Mouse (Mus musculus) kidney, embryonic 14.5 days (tissue): ENCODE data around the gene Ppp2r5c. TPM values are rescaled to one million over a fixed set of nuclear protein-coding genes. Genes with fewer than 3 reads are reported as not detected.

Experiments used
- ATAC-seq: fragments of 200-750 bp; cut with Nextera tagmentation; 2 replicates; pipeline ENCODE4 v1.8.0; 2017; ENCODE audit warnings: moderate number of reproducible peaks, mild to moderate bottlenecking, moderate TSS enrichment, moderate library complexity; ENCODE audit not compliant: low FRiP score, low TSS enrichment
- H3K27ac ChIP-seq: fragments of 300-500 bp; sonication (generic); 2 replicates; pipeline ENCODE4 v1.5.1; 2014; ENCODE audit warnings: low read depth, mild to moderate bottlenecking, low read length, moderate library complexity, mixed read lengths
- H3K27me3 ChIP-seq: fragments of 300-500 bp; sonication (generic); 2 replicates; pipeline ENCODE4 v1.6.1; 2014; ENCODE audit warnings: mild to moderate bottlenecking, low read length; ENCODE audit not compliant: control insufficient read depth, insufficient read depth
- H3K36me3 ChIP-seq: fragments of 300-500 bp; sonication (generic); 2 replicates; pipeline ENCODE4 v1.6.1; 2014; ENCODE audit warnings: low read length, mixed read lengths; ENCODE audit not compliant: control insufficient read depth, insufficient read depth
- H3K4me1 ChIP-seq: fragments of 300-500 bp; sonication (generic); 2 replicates; pipeline ENCODE4 v1.6.1; 2014; ENCODE audit warnings: low read length, mixed read lengths; ENCODE audit not compliant: control insufficient read depth, insufficient read depth
- H3K4me2 ChIP-seq: fragments of 300-500 bp; sonication (generic); replicated peaks from 2 replicates; pipeline ENCODE4 v1.6.1; 2014; ENCODE audit warnings: low read depth, mild to moderate bottlenecking, low read length
- H3K4me3 ChIP-seq: fragments of 300-500 bp; sonication (generic); 2 replicates; pipeline ENCODE4 v1.5.1; 2014; ENCODE audit warnings: mild to moderate bottlenecking, low read length
- H3K9ac ChIP-seq: fragments of 300-500 bp; sonication (generic); 2 replicates; pipeline ENCODE4 v1.6.1; 2014; ENCODE audit warnings: low read depth, mild to moderate bottlenecking, low read length, moderate library complexity
- H3K9me3 ChIP-seq: fragments of 300-500 bp; sonication (generic); 2 replicates; pipeline ENCODE4 v1.6.1; 2016; ENCODE audit warnings: low read length; ENCODE audit not compliant: control insufficient read depth
- WGBS: fragments of 180-500 bp; shearing (Covaris S2); extraction: QIAGEN DNeasy Blood & Tissue Kit; methylation state at CpG from one replicate; pipeline ENCODE4 v1.1.7; 2014; 5-methylcytosine and 5-hydroxymethylcytosine counted together
- polyA plus RNA-seq: library from polyadenylated mRNA; unstranded; fragments of >200 nt; fragmentation: Nextera tagmentation; extraction: Ambion mirVana; gene quantifications from 2 replicates; pipeline ENCODE4 v1.2.1, GENCODE M21; 2014

The Ppp2r5c gene
- polyA plus RNA-seq, 1 experiment from 2014 or later = 160 TPM

GRCm38 (mm10) chr12:110418735-110419350 is 28.1 kb upstream of the Ppp2r5c start:
- no peaks in the 10 kb centered on the region for H3K36me3 ChIP-seq
- no peaks in the 10 kb centered on the region for H3K9me3 ChIP-seq
- ATAC-seq = peak; percentile 54; the same call in 1 of the 2 replicates
- H3K27ac ChIP-seq = no peak overlapping the region
- H3K4me2 ChIP-seq = no peak overlapping the region
- H3K9ac ChIP-seq = no peak overlapping the region
- no peaks in the 10 kb centered on the region for H3K27me3 ChIP-seq
- no peaks in the 10 kb centered on the region for H3K4me1 ChIP-seq
- WGBS = 44% methylated on average over 7 of the region's 8 CpGs
- H3K4me3 ChIP-seq = no peak overlapping the region

DNA sequence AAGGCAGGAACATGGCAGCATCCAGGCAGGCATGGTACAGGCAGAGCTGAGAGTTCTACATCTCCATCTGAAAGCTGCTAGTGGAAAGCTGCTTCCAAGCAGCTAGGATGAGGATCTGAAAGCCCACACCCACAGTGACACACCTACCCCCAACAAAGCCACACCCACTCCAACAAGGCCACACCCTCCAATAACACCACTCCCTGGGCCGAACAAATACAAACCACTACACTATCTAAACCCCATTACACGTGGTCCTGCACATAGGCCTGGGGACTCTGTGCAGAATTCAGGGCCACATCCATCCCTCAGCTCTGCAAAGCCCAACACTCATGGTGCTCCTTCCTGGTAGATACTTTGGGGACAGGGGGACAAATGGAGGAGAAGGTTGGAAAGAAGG is 27.0 kb upstream of the Ppp2r5c start:
- Histone ChIP-seq H3K27ac (no peak overlapping the region), H3K4me2 (no peak overlapping the region), H3K4me1 (no peaks in the 10 kb centered on the region), H3K9me3 (no peaks in the 10 kb centered on the region), H3K27me3 (no peaks in the 10 kb centered on the region), H3K36me3 (no peaks in the 10 kb centered on the region), H3K9ac (no peak overlapping the region), H3K4me3 (no peak overlapping the region)
- ATAC-seq = no peak
- 56% methylated on average over 2 of the region's 2 CpGs for WGBS

DNA sequence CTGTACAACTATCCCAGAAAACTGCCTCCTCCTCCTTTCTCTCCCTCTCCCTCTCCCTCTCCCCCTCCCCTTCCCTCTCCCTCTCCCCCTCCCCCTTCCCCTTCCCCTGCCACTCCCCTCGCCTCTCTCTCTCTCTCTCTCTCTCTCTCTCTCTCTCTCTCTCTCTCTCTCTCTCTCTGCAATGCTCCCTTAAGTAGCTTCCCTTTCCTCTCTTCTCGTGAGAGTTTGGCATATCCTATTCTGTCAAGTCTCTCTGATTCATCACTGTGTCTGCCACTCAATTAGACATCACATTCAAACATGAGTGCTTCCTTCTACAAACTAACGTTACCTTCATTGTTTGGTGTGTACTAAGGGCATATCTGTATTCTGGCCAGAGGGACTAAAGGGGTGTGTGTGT is 25.6 kb upstream of the Ppp2r5c start:
- no peak overlapping the region for H3K4me3 ChIP-seq
- H3K4me2 ChIP-seq = no peak overlapping the region

DNA sequence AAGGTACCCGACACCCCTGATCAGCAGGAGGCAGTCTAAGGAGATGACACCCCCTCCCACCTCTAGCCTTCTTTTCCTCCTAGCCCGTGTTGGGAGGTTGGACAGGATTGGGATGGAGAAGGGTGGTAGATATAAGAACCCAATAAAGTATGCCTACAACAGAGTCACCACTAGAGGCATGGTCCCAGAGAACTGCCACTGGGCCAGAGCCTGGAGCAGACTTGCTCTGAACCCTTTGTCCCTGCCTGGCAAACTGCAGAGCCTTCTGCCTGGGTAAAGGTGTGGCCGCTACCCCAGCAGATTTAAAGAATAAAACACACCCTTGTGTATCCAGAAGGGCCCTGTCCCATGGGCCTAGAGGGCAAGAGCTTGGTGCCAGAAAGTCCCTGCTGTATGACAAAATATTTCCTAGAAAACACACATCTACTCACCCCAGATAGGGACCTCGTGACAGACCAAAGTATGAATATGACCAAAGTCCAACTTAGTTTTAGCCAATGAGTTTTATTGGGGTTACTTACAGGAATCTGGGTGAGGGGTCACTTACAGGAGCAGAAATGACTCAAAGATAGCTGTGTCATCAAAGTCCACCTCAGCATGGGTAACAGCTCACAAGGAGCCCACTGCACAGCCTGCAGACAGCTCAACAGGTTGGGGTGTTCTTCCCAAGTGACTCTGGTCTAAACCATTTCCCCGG is 22.8 kb upstream of the Ppp2r5c start:
- ATAC-seq = no peak
- no peaks in the 10 kb centered on the region for H3K9me3 ChIP-seq
- H3K36me3 ChIP-seq = no peaks in the 10 kb centered on the region
- no peak overlapping the region for H3K4me2 ChIP-seq
- no peaks in the 10 kb centered on the region for H3K27me3 ChIP-seq
- no peak overlapping the region for H3K4me3 ChIP-seq
- 78% methylated on average over 5 of the region's 5 CpGs for WGBS
- no peak overlapping the region for H3K27ac ChIP-seq
- no peak overlapping the region for H3K9ac ChIP-seq
- no peaks in the 10 kb centered on the region for H3K4me1 ChIP-seq

More for the DNA sequence above, 25.6 kb upstream of the Ppp2r5c start:
- H3K9ac ChIP-seq = no peak overlapping the region
- ATAC-seq = no peak
- no peaks in the 10 kb centered on the region for H3K27me3 ChIP-seq
- no peaks in the 10 kb centered on the region for H3K9me3 ChIP-seq
- WGBS = 61% methylated on average over 3 of the region's 3 CpGs
- H3K4me1 ChIP-seq = no peaks in the 10 kb centered on the region
- no peaks in the 10 kb centered on the region for H3K36me3 ChIP-seq
- no peak overlapping the region for H3K27ac ChIP-seq

DNA sequence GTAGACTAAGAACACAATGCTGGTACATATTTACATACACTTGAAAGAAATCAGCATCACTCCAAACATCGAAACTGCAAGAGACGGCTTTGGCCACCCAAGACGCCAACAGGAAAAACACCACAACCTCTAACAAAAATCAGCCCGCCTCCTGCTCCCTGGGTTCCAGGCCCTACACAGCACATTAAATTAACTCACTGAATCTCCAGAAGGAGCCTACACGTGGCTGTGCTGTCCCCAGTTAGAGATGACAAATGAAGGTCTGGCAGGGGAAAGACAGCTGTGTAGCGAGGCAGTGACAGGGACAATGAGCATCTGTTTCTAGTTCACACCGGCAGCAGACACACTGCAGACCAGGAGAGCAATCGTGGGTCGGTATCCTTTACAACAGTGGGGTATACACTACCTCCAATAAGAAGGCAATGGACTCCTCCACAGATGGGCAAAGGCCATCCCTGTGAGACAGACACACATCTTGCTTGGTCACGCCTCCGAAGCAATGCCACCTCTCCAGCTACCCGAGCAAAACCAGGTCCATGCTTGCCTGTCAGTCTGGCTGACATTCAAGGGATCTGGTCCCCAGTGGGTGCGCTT is 20.4 kb upstream of the Ppp2r5c start:
- no peaks in the 10 kb centered on the region for H3K27me3 ChIP-seq
- no peak overlapping the region for H3K4me2 ChIP-seq
- 73% methylated on average over 13 of the region's 13 CpGs for WGBS
- no peaks in the 10 kb centered on the region for H3K9me3 ChIP-seq
- H3K4me3 ChIP-seq = no peak overlapping the region
- H3K36me3 ChIP-seq = no peaks in the 10 kb centered on the region
- H3K9ac ChIP-seq = no peak overlapping the region
- no peak for ATAC-seq
- H3K27ac ChIP-seq = no peak overlapping the region
- no peaks in the 10 kb centered on the region for H3K4me1 ChIP-seq

DNA sequence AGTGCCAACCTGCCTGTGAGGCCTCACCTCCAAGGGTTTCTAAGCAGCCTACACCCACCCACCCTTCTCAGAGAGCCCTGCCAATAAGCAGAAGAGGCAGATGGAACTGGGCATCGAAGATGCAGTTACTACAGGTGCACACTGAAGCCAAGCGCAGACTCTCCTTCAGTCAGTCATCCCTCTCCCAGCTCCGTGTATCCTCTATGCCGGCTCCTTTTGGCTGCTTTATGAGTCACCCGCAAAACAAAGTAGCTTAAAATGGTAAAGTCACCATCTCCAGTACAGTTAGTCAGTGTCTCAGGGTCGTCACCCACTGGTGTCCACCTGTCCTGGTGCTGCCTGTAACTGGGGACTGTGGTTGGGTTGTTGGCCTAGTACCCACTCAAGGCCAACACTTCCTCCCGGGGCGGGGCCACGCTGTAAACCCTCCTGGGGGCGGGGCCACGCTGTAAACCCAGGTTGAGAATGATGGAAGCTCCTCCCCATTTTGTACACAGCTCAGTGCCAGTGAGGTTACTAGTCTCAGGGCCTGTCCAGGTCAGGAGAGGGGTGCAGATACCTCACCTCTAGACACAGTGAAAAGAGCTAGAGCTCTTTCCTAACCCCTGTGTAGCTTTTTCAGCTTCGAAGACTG is 17.5 kb upstream of the Ppp2r5c start:
- Histone ChIP-seq H3K9me3 (no peaks in the 10 kb centered on the region), H3K4me1 (no peaks in the 10 kb centered on the region), H3K27me3 (no peaks in the 10 kb centered on the region), H3K36me3 (no peaks in the 10 kb centered on the region), H3K9ac (no peak overlapping the region), H3K27ac (no peak overlapping the region), H3K4me2 (no peak overlapping the region), H3K4me3 (no peak overlapping the region)
- WGBS = 59% methylated on average over 12 of the region's 12 CpGs
- ATAC-seq = no peak

- H3K27me3 ChIP-seq = no peaks in the 10 kb centered on the region
- H3K4me1 ChIP-seq = no peaks in the 10 kb centered on the region
- H3K4me3 ChIP-seq = no peak overlapping the region
- H3K36me3 ChIP-seq = no peaks in the 10 kb centered on the region
- 76% methylated on average over 10 of the region's 10 CpGs for WGBS
- H3K4me2 ChIP-seq = no peak overlapping the region
- H3K9ac ChIP-seq = no peak overlapping the region
- H3K9me3 ChIP-seq = no peaks in the 10 kb centered on the region
- no peak for ATAC-seq
- no peak overlapping the region for H3K27ac ChIP-seq
These were observed 16.9 kb upstream of the Ppp2r5c start for GRCm38 (mm10) chr12:110429990-110430389.

DNA sequence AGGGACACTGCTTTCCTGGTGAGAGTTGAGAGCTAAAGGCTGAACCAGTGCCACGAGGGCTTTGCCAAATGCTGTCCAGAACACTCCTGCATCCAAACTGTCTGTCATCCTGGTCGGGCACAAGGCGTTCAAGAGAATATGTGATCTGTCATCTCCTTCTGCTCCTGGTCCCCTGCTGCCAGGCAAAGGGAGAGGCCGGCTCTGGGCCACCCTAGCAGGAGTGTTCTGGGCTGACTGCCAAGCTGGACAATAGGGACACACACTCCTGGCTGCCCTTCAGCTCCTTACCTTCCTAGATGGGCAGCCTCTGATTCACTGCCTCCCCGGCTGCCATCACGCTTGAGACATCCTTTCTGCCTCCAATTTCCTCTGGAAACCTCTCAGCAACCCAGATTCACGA is 15.1 kb upstream of the Ppp2r5c start:
- H3K9ac ChIP-seq = no peak overlapping the region
- no peak overlapping the region for H3K4me2 ChIP-seq
- no peaks in the 10 kb centered on the region for H3K4me1 ChIP-seq
- 55% methylated on average over 7 of the region's 7 CpGs for WGBS
- no peaks in the 10 kb centered on the region for H3K36me3 ChIP-seq
- no peaks in the 10 kb centered on the region for H3K27me3 ChIP-seq
- H3K27ac ChIP-seq = no peak overlapping the region
- H3K9me3 ChIP-seq = no peaks in the 10 kb centered on the region
- no peak for ATAC-seq
- no peak overlapping the region for H3K4me3 ChIP-seq
